Mouse (Mus musculus) monocyte, adult 2 months (primary cell): Measurements from ENCODE around the gene Nfib.

Experiments used
- DNase-seq, 2 experiments: peaks; one replicate each; pipeline ENCODE4 v3.0.0; 2022; ENCODE audit warnings: low spot score in 2 of 2, low read depth in 1 of 2

Nfib gene

GRCm38 (mm10) chr4:82635118-82635517 lies 70.4 kb downstream of the Nfib start:
- DNase-seq: no peak

GRCm38 (mm10) chr4:82634365-82634764 lies 71.2 kb downstream of the Nfib start:
- DNase-seq: no peak

- no peak for DNase-seq
These were observed 81.1 kb downstream of the Nfib start for GRCm38 (mm10) chr4:82624285-82625045.

- DNase-seq: no peak
These were observed 81.7 kb downstream of the Nfib start for GRCm38 (mm10) chr4:82623835-82624234.

- DNase-seq: no peak
These were observed 82.4 kb downstream of the Nfib start for GRCm38 (mm10) chr4:82623081-82623538.

GRCm38 (mm10) chr4:82622321-82622836 lies 83.2 kb downstream of the Nfib start:
- no peak for DNase-seq

- no peak for DNase-seq
These were observed 86.0 kb downstream of the Nfib start for GRCm38 (mm10) chr4:82619539-82619941.

- no peak for DNase-seq
These were observed 86.5 kb downstream of the Nfib start for GRCm38 (mm10) chr4:82619003-82619402.

GRCm38 (mm10) chr4:82617257-82617656 lies 88.3 kb downstream of the Nfib start:
- DNase-seq: no peak

GRCm38 (mm10) chr4:82615712-82616111 lies 89.8 kb downstream of the Nfib start:
- DNase-seq: no peak

- DNase-seq: no peak
These were observed 91.1 kb downstream of the Nfib start for GRCm38 (mm10) chr4:82614466-82614805.

GRCm38 (mm10) chr4:82613606-82614465 lies 91.7 kb downstream of the Nfib start:
- no peak for DNase-seq

GRCm38 (mm10) chr4:82609676-82610075 lies 95.9 kb downstream of the Nfib start:
- DNase-seq: no peak

GRCm38 (mm10) chr4:82608768-82609610 lies 96.6 kb downstream of the Nfib start:
- no peak for DNase-seq

- DNase-seq: no peak
These were observed 98.3 kb downstream of the Nfib start for GRCm38 (mm10) chr4:82607266-82607665.

- no peak for DNase-seq
These were observed 99.2 kb downstream of the Nfib start for GRCm38 (mm10) chr4:82606351-82606750.

- no peak for DNase-seq
These were observed 100.3 kb downstream of the Nfib start for GRCm38 (mm10) chr4:82605034-82605784.

GRCm38 (mm10) chr4:82604501-82604900 lies 101.0 kb downstream of the Nfib start:
- DNase-seq: no peak

GRCm38 (mm10) chr4:82600636-82601035 lies 104.9 kb downstream of the Nfib start:
- no peak for DNase-seq

GRCm38 (mm10) chr4:82598436-82598835 lies 107.1 kb downstream of the Nfib start:
- no peak for DNase-seq
